Mouse (Mus musculus) MEL (cell line): ENCODE measurements around the gene Flrt1. TPM values are rescaled to one million over a fixed set of nuclear protein-coding genes. Genes with fewer than 3 reads are reported as not detected.

Experiments used
- DNase-seq: peaks from one replicate; pipeline ENCODE4 v3.0.0; 2011; ENCODE audit warnings: low read depth, low spot score
- H3K27ac ChIP-seq: 2 replicates; pipeline ENCODE4 v1.5.1; 2012; ENCODE audit warnings: low read depth, mild to moderate bottlenecking, control low read depth, low read length, moderate library complexity; ENCODE audit not compliant: control insufficient read depth
- H3K27me3 ChIP-seq, 2 experiments: fragments of 150-350 bp in 1 of 2; sonication (generic) in 1 of 2; 2 replicates each; pipeline ENCODE4 v1.6.1; 2012; ENCODE audit warnings: low read length in 2 of 2, mild to moderate bottlenecking in 2 of 2, improper control_type of control experiment in 1 of 2, moderate library complexity in 1 of 2; ENCODE audit not compliant: insufficient read depth in 2 of 2, control insufficient read depth in 1 of 2
- H3K36me3 ChIP-seq, 2 experiments: 2 replicates each; pipeline ENCODE4 v1.6.1; 2012 to 2014; ENCODE audit warnings: low read length in 2 of 2, improper control_type of control experiment in 1 of 2, inconsistent platforms in 1 of 2, mild to moderate bottlenecking in 1 of 2; ENCODE audit not compliant: insufficient read depth in 2 of 2, control insufficient read depth in 1 of 2
- H3K4me1 ChIP-seq, 2 experiments: fragments of 150-350 bp in 1 of 2; sonication (generic) in 1 of 2; 2 replicates each; pipeline ENCODE4 v1.6.1; 2012; ENCODE audit warnings: low read length in 2 of 2, improper control_type of control experiment in 1 of 2, mild to moderate bottlenecking in 1 of 2; ENCODE audit not compliant: insufficient read depth in 2 of 2, control insufficient read depth in 1 of 2
- H3K4me3 ChIP-seq, 2 experiments: fragments of 150-350 bp in 1 of 2; sonication (generic) in 1 of 2; 2 replicates each; pipeline ENCODE4 v1.5.1; 2012; ENCODE audit warnings: low read depth in 2 of 2, low read length in 2 of 2, mild to moderate bottlenecking in 2 of 2, moderate library complexity in 2 of 2, control low read depth in 1 of 2, improper control_type of control experiment in 1 of 2; ENCODE audit not compliant: control insufficient read depth in 1 of 2, insufficient read depth in 1 of 2
- H3K79me2 ChIP-seq: 2 replicates; pipeline ENCODE4 v1.6.1; 2012; ENCODE audit warnings: mild to moderate bottlenecking, low read length, moderate library complexity; ENCODE audit not compliant: control insufficient read depth, poor library complexity, insufficient read depth
- H3K9ac ChIP-seq: 2 replicates; pipeline ENCODE4 v1.6.1; 2012; ENCODE audit warnings: low read depth, mild to moderate bottlenecking, control low read depth, low read length, moderate library complexity; ENCODE audit not compliant: control insufficient read depth, poor library complexity, severe bottlenecking
- H3K9me3 ChIP-seq: fragments of 150-350 bp; sonication (generic); replicated peaks from 2 replicates; pipeline ENCODE4 v1.6.1; 2012; ENCODE audit warnings: mild to moderate bottlenecking, low read length, improper control_type of control experiment, moderate library complexity; ENCODE audit not compliant: insufficient read depth
- CHD1 ChIP-seq: IDR thresholded peaks from 2 replicates; pipeline ENCODE4 v1.6.1; 2012; ENCODE audit warnings: low read depth, mild to moderate bottlenecking, inconsistent platforms, low read length, improper control_type of control experiment
- CHD2 ChIP-seq: IDR thresholded peaks from 2 replicates; pipeline ENCODE4 v1.6.1; 2011; ENCODE audit warnings: low read length, improper control_type of control experiment
- ELF1 ChIP-seq: IDR thresholded peaks from 2 replicates; pipeline ENCODE4 v1.6.1; 2014; ENCODE audit warnings: low read depth, mild to moderate bottlenecking, inconsistent platforms, low read length, improper control_type of control experiment, moderate library complexity
- ETS1 ChIP-seq: IDR thresholded peaks from 2 replicates; pipeline ENCODE4 v1.6.1; 2012; ENCODE audit warnings: low read depth, mild to moderate bottlenecking, inconsistent platforms, low read length, improper control_type of control experiment, moderate library complexity
- HCFC1 ChIP-seq: IDR thresholded peaks from 2 replicates; pipeline ENCODE4 v1.6.1; 2012; ENCODE audit warnings: low read depth, mild to moderate bottlenecking, inconsistent platforms, low read length, improper control_type of control experiment, moderate library complexity
- MAFK ChIP-seq: IDR thresholded peaks from 2 replicates; pipeline ENCODE4 v1.6.1; 2011; ENCODE audit warnings: low read depth, mild to moderate bottlenecking, low read length, improper control_type of control experiment, borderline replicate concordance
- MAX ChIP-seq: IDR thresholded peaks from 2 replicates; pipeline ENCODE4 v1.6.1; 2011; ENCODE audit warnings: low read length, improper control_type of control experiment
- MAZ ChIP-seq: IDR thresholded peaks from 2 replicates; pipeline ENCODE4 v1.6.1; 2012; ENCODE audit warnings: low read depth, mild to moderate bottlenecking, inconsistent platforms, low read length, improper control_type of control experiment
- MXI1 ChIP-seq: IDR thresholded peaks from 2 replicates; pipeline ENCODE4 v1.6.1; 2011; ENCODE audit warnings: mild to moderate bottlenecking, low read depth, low read length, improper control_type of control experiment
- MYB ChIP-seq: IDR thresholded peaks from 2 replicates; pipeline ENCODE4 v1.6.1; 2011; ENCODE audit warnings: mild to moderate bottlenecking, low read depth, low read length, improper control_type of control experiment
- NELFE ChIP-seq: IDR thresholded peaks from 2 replicates; pipeline ENCODE4 v1.6.1; 2011; ENCODE audit warnings: low read depth, low read length, improper control_type of control experiment
- POLR2A ChIP-seq, 2 experiments: IDR thresholded peaks; 2 replicates each; pipeline ENCODE4 v1.6.1; 2011 to 2012; ENCODE audit warnings: low read length in 2 of 2, mild to moderate bottlenecking in 2 of 2, control low read depth in 1 of 2, improper control_type of control experiment in 1 of 2, low read depth in 1 of 2, moderate library complexity in 1 of 2; ENCODE audit not compliant: control insufficient read depth in 1 of 2, insufficient read depth in 1 of 2, poor library complexity in 1 of 2
- POLR2AphosphoS2 ChIP-seq: IDR thresholded peaks from 2 replicates; pipeline ENCODE4 v1.6.1; 2011; ENCODE audit warnings: low read length, improper control_type of control experiment
- POLR2AphosphoS5 ChIP-seq: IDR thresholded peaks from 2 replicates; pipeline ENCODE4 v1.6.1; 2012; ENCODE audit warnings: low read depth, borderline replicate concordance, mild to moderate bottlenecking, inconsistent platforms, low read length, moderate library complexity, mixed read lengths
- SIN3A ChIP-seq: IDR thresholded peaks from 2 replicates; pipeline ENCODE4 v1.6.1; 2012; ENCODE audit warnings: low read length, improper control_type of control experiment, inconsistent platforms
- SMC3 ChIP-seq: IDR thresholded peaks from 2 replicates; pipeline ENCODE4 v1.6.1; 2011; ENCODE audit warnings: low read depth, low read length, improper control_type of control experiment
- TAL1 ChIP-seq: IDR thresholded peaks from 2 replicates; pipeline ENCODE4 v1.6.1; 2012; ENCODE audit warnings: mild to moderate bottlenecking, inconsistent platforms, low read length, moderate library complexity, mixed read lengths
- TBP ChIP-seq: IDR thresholded peaks from 2 replicates; pipeline ENCODE4 v1.8.0; 2011; ENCODE audit warnings: low read depth, low read length, improper control_type of control experiment
- UBTF ChIP-seq: IDR thresholded peaks from 2 replicates; pipeline ENCODE4 v1.6.1; 2012; ENCODE audit warnings: low read depth, mild to moderate bottlenecking, inconsistent platforms, low read length, improper control_type of control experiment, moderate library complexity, borderline replicate concordance; ENCODE audit not compliant: insufficient read depth
- USF1 ChIP-seq: IDR thresholded peaks from 2 replicates; pipeline ENCODE4 v1.6.1; 2014; ENCODE audit warnings: low read depth, mild to moderate bottlenecking, inconsistent platforms, low read length, improper control_type of control experiment, moderate library complexity
- USF2 ChIP-seq, 2 experiments: IDR thresholded peaks; 2 replicates each; pipeline ENCODE4 v1.6.1; 2011 to 2012; ENCODE audit warnings: improper control_type of control experiment in 2 of 2, low read length in 2 of 2, borderline replicate concordance in 1 of 2, inconsistent platforms in 1 of 2, low read depth in 1 of 2, mild to moderate bottlenecking in 1 of 2; ENCODE audit not compliant: insufficient read depth in 1 of 2
- ZKSCAN1 ChIP-seq: IDR thresholded peaks from 2 replicates; pipeline ENCODE4 v1.6.1; 2012; ENCODE audit warnings: low read depth, mild to moderate bottlenecking, inconsistent platforms, low read length, improper control_type of control experiment, moderate library complexity
- ZNF384 ChIP-seq: IDR thresholded peaks from 2 replicates; pipeline ENCODE4 v1.6.1; 2012; ENCODE audit warnings: low read depth, mild to moderate bottlenecking, inconsistent platforms, low read length, improper control_type of control experiment
- polyA plus RNA-seq, 2 experiments: library from polyadenylated mRNA; stranded (reverse) in 1 of 2; unstranded in 1 of 2; fragments of >175 nt in 1 of 2; fragments of >200 nt in 1 of 2; gene quantifications; 2 replicates each; pipeline versions ENCODE4 v1.2.1 to v1.2.4; 2012; ENCODE audit warnings: low replicate concordance in 2 of 2, low read depth in 1 of 2; ENCODE audit not compliant: insufficient read length in 2 of 2, insufficient read depth in 1 of 2, missing spikeins in 1 of 2
- total RNA-seq: library from RNA; depleted of rRNA; stranded (reverse); fragments of 300-350 nt; gene quantifications from 2 replicates; pipeline ENCODE4 v1.2.3, GENCODE M21; 2012

Gene Flrt1
- total and polyA plus RNA-seq, 3 experiments = not detected

DNA sequence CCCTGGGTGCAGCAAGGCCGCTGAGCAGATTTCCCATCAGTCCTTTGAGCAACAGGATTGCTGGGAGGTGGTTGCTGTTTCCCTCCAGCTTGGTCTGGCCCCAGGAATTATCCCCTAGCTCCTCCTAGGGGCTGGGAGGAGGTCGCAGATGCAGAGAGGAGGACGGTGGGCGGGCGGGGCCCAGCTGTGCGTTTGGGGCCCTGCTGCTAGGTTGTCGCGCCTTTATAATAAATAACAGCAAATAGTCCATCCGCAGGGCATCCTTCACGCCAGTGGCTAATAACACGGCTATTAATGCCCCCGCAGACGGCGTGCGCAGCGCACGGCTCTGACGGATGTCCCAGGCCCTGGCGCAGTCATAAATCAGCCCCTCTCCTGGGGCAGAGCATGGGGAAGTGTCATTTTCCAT is 1.5 kb downstream of the Flrt1 start:
- H3K9ac ChIP-seq = no peak overlapping the region

GRCm38 (mm10) chr19:7103349-7103992 is 2.1 kb downstream of the Flrt1 start:
- DNase-seq = no peak
- H3K79me2 ChIP-seq = no peaks in the 10 kb centered on the region
- H3K27me3 ChIP-seq = no peaks in the 10 kb centered on the region
- H3K4me3 ChIP-seq = no peak overlapping the region
- TF ChIP-seq POLR2AphosphoS2 (no peak), MAZ (no peak), MXI1 (no peak), SIN3A (no peak), MAFK (no peak), NELFE (no peak), TBP (no peak), TAL1 (no peak)
- TF ChIP-seq, all 39 proteins: peak for 0
- no peaks in the 10 kb centered on the region for H3K9me3 ChIP-seq
- H3K36me3 ChIP-seq = no peaks in the 10 kb centered on the region
- H3K4me1 ChIP-seq = peaks cover 0 to 3% of the 10 kb centered on the region in 2 experiments; a peak in 2 of 4 replicates
- no peak overlapping the region for H3K9ac ChIP-seq
- H3K27ac ChIP-seq = no peak overlapping the region

More for the DNA sequence above, 1.5 kb downstream of the Flrt1 start:
- Histone ChIP-seq H3K4me1 (peaks cover 0 to 3% of the 10 kb centered on the region in 2 experiments; a peak in 2 of 4 replicates), H3K9me3 (no peaks in the 10 kb centered on the region), H3K4me3 (no peak overlapping the region), H3K27ac (no peak overlapping the region), H3K79me2 (no peaks in the 10 kb centered on the region), H3K36me3 (no peaks in the 10 kb centered on the region), H3K27me3 (no peaks in the 10 kb centered on the region)
- TF ChIP-seq USF1 (no peak), TAL1 (no peak), POLR2AphosphoS2 (no peak), USF2 (IDR thresholded peaks at IDR 0.05; ENCODE audit: borderline replicate concordance in 1 of 2, insufficient read depth in 1 of 2, low read depth in 1 of 2, low read length in 2 of 2) (no peak), MAX (no peak)
- no peak for DNase-seq

DNA sequence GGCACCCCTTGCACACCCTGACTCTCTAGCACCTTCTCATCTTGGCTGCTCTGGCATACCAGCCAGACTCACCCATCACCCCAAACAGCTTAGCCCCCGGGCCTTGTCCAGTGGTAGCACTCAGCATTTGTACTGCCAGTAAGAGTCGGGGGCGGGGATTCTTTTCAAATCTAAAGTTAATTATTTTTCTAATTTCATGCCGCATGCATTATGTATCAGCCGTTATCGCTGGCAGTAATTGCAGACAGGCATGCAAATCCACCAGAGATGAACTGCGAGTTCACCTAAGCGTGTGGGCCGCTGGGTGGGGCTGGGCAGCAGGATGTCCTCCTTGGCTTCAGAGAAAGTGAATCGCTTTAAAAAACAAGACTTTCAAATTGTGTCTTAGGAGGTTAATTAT is 3.5 kb downstream of the Flrt1 start:
- TF ChIP-seq NELFE (no peak), SMC3 (no peak), SIN3A (no peak), ETS1 (no peak), MXI1 (no peak), TAL1 (no peak), POLR2AphosphoS2 (no peak), ELF1 (no peak), POLR2AphosphoS5 (no peak), HCFC1 (no peak), USF2 (IDR thresholded peaks at IDR 0.05; ENCODE audit: borderline replicate concordance in 1 of 2, insufficient read depth in 1 of 2, low read depth in 1 of 2, low read length in 2 of 2) (no peak), CHD2 (no peak), MYB (no peak), ZNF384 (no peak), CHD1 (no peak), UBTF (no peak), POLR2A (IDR thresholded peaks at IDR 0.05; ENCODE audit: control insufficient read depth in 1 of 2, insufficient read depth in 1 of 2, low read depth in 1 of 2, low read length in 2 of 2, poor library complexity in 1 of 2) (no peak), ZKSCAN1 (no peak)
- no peak for DNase-seq
- Histone ChIP-seq H3K9ac (no peak overlapping the region), H3K27ac (no peak overlapping the region), H3K4me3 (no peak overlapping the region), H3K4me1 (no peaks in the 10 kb centered on the region), H3K9me3 (no peaks in the 10 kb centered on the region), H3K27me3 (no peaks in the 10 kb centered on the region), H3K36me3 (no peaks in the 10 kb centered on the region), H3K79me2 (no peaks in the 10 kb centered on the region)
